Mouse (Mus musculus): ENCODE results near the gene Slc46a3. TPM values are rescaled to one million over a fixed set of nuclear protein-coding genes. Genes with fewer than 3 reads are reported as not detected.

The Slc46a3 gene
- total RNA-seq, 4 experiments from 2014 or later, result 8.6 to 11.2 (median 9.2) TPM

DNA sequence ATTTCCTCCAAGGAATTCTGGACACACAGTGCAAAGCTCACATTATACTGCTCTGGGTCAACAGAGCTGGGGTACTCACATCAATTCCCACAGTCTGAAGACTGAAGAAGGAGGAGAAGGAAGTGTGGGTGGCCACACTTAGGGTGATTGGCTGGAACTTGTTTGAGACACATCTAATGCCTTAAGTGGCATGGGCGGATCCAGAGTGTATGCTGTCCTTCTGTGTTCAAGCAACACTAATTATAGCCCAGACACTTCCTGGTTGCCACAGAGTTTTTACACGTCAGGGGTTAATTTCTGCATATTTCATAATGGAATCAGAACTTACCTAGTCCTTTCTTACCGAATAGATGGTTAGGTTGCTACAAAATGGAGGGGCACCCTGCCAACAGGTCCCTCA lies 49.3 kb downstream of the Slc46a3 start:
- no peak for DNase-seq (ENCODE audit: low spot score in 2 of 2)

DNA sequence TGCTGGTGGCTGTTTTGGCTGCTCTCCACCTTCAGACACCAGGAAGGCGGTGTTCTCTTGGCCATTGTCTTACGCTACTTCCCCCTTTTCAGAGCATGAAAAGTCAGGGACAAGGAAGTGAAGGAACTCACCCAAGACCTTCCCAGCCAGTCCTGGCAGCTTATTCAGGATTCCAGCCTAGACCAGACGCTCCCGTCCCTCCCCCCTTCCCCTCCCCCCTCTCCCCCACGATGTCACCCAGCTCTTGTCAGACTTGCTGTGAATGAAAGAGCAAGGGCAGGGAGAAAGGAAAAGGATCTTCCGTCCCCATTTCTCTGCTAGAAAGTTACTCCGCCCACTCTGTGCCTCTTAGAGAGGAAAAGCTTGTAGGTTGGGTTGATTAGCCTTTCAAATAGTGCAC lies 51.3 kb downstream of the Slc46a3 start:
- DNase-seq (ENCODE audit: low spot score in 2 of 2), result no peak

DNA sequence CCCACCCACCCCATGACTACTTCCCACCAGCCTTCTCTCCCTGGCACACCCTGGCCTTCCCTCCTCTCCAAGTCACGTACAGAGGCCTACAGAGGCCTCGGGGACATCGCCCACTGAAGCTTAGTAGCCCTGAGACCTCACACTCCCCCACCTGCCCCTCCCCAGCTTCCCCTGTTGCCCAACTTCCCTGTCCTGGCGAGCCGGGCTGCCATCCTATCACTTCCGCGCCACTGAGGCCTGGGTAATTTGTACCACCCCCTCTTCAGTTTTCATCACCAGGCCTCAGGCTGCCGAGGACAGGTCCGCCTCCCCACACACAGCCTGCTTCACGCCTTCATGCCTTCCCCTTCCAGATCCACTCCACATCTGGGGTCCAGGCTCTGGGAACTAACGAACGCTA lies 55.2 kb downstream of the Slc46a3 start:
- DNase-seq (ENCODE audit: low spot score in 2 of 2), result no peak

DNA sequence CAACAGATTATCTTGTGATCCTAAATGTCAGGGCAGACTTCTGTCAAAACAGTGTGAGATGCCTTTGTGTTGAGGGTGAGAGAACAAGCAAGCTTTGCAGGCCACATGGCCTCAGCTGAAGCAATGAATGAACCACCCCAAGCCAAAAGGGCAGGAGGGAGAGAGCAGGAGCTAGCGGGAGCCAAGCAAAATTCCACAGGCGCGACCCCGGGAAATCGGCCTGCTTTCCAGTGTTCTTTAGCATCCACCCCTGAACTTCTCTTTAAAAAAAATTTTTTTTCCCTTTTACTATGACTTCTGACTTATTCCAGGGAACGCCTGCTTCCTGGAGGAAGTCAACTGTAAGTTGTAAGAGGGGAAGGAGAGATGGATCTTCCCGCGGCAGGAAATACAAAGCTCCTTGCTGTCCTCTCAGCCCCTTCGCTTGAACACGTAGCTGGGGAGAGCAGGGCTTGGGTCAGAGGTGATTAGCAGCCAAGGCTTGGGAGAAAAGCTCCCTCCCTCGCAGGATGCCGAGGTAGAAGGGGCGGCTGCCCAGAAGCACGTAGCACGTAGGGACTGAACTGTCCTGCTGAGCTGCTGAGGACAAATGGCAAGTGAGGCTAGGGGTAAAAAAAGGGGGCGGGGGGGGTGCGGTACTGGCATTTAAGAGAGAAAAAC lies 59.6 kb downstream of the Slc46a3 start:
- no peak for DNase-seq (ENCODE audit: low spot score in 2 of 2)

DNA sequence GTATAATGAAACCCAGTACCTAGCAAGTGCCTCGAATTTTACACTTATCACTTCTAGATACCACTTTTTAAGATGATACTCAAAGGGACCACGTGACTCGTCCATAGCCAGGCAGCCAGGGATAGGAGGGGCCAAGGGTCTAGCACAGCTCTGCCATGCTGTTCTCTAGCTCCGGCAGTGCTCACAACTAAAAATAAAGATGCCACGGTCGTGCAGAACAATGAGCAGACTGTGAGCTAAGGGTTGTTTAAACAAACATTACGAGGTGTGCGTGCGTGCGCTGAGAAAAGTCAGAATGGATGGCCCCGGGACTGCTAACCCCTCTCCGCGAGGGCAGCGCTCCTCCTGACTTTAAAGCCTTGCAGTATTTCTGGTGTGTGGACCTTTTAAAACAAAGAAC lies 61.8 kb downstream of the Slc46a3 start:
- no peak for DNase-seq (ENCODE audit: low spot score in 2 of 2)

DNA sequence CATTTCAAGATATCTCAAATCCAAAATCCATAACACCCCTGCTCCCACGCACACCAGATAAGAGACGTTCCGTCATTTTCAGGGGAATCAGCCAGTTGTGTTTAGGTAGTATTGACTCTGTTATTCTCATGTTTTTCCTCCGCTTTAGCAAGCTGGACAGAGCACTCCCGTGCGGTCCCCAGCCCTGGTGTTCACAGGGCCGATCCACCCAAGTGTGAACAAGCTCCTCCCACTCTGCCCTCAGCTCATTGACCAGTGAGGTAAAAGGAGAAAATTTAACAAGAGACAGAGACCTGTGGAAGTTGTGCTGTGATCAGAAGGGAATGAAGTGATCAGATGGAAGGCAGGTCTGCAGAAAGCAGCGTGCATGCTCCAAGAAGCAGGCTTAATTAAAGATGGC lies 65.8 kb downstream of the Slc46a3 start:
- DNase-seq (ENCODE audit: low spot score in 2 of 2), result no peak

Other genes with a start within 250 kb of the Slc46a3 start
- 10 to 100 TPM; 32.9 to 40.4 (median 35.7) TPM for gene Flt1, start 168.8 kb downstream of the Slc46a3 start, total RNA-seq (2022)
- gene Pomp, start 34.4 kb downstream of the Slc46a3 start, total RNA-seq (2022), result 100 to 1,000 TPM; 141 to 181 (median 153) TPM
- 10 to 100 TPM; 36.6 to 43.1 (median 39.3) TPM for gene Mtus2, start 62.5 kb upstream of the Slc46a3 start, total RNA-seq (2022)